Mouse (Mus musculus) B cell, adult 2 months (primary cell): ENCODE measurements around the gene Id3.
"Not testable (repeated sequence)": the region's sequence is repeated elsewhere in the genome, so short reads cannot be mapped to it uniquely, and the experiment has no call there.

ENCODE experiments used
- DNase-seq, 2 experiments: peaks; one replicate each; pipeline ENCODE4 v3.0.0; 2022

Gene Id3

DNA sequence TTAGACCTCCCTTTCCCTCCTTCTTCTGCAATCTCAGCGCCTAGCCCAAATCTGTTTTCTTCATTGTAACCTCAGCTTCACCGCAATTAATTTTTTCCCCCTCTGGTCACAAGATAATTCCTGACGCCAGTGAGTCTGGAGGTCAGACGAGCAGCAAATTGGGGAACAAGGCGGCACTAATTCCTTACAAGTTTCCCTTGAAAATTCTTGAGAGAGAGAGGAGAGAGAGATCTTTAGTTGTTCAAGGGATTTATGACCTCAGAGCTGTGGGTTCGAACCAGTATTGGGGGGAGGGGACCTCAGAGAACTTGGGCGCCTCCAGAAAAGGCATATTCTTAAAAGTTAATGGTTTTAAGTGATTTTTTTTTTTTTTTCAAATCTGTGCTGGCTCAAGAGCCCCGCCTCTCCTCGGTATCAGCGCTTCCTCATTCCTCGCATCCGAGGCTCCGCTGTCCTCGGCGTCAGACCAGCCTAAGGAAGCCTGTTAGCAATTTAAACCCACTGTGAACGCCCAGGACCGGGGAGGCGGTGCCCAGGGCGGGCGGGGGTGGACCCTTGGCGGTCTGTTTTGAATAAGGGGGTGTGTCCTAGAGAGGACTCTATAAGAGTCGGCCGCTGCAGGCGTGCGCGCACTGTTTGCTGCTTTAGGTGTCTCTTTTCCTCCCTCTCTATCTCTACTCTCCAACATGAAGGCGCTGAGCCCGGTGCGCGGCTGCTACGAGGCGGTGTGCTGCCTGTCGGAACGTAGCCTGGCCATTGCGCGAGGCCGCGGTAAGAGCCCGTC, at the start of gene Id3:
Gene Id3, plus strand, starts transcription at position 305 of the 784 bp plus-strand sequence.
- peak; percentile 97 to 98 for DNase-seq

- DNase-seq, result no peak
Measured at GRCm38 (mm10) chr4:136094519-136095219, 48.6 kb upstream of the Id3 start.

- DNase-seq, result no peak
Measured at GRCm38 (mm10) chr4:136095490-136096105, 47.7 kb upstream of the Id3 start.

GRCm38 (mm10) chr4:136096446-136097113, 46.7 kb upstream of the Id3 start:
- no peak for DNase-seq

GRCm38 (mm10) chr4:136098446-136098845, 44.9 kb upstream of the Id3 start:
- no peak for DNase-seq

DNA sequence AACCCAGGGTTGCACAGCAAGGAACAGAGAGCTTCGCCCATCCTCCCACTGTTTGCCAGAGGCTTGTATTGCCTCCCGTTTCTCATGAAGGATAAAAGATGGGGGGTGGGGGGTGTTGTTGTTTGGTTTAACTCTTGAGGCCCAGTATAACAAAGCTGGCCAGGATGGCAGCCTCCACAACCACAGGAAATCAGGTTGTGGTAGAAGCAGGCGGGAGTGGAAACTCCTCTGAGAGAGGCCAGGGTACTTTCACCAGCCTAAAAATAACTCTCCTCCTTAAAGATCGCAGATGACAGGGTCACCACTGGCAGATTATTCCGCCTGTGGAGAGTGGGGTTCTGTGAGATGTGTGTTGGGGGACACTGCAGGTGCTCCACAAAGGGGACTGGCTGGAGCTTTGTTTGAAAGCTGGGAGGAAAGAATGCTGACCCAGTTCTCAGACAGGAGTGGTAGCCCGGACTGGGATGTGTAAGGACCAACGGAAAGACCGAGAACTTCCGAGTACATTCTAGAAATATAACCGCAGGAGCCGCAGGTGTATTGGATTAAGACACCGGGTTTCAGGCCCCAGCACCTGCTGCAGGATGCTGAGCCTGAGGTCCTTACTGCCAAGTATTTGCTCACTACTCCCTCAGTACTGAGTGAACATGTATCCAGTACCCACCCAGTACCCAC, 42.8 kb upstream of the Id3 start:
- DNase-seq, result no peak

DNA sequence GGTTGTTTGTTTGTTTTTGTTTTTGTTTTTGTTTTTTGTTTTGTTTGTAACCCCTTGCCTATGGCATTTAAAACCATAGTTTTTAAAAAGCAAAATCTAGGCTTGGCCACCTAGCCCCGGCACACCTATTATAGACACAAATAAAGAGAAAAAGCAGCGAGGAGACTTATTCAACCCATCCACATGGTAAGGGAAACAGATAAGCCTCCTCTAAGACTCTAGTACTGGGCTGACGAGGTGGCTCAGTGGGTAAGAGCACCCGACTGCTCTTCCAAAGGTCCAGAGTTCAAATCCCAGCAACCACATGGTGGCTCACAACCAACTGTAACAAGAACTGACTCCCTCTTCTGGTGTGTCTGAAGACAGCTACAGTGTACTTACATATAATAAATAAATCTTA, 41.5 kb upstream of the Id3 start:
- DNase-seq, result not testable (repeated sequence)

- no peak for DNase-seq
Measured at GRCm38 (mm10) chr4:136104590-136105337, 38.5 kb upstream of the Id3 start.

DNA sequence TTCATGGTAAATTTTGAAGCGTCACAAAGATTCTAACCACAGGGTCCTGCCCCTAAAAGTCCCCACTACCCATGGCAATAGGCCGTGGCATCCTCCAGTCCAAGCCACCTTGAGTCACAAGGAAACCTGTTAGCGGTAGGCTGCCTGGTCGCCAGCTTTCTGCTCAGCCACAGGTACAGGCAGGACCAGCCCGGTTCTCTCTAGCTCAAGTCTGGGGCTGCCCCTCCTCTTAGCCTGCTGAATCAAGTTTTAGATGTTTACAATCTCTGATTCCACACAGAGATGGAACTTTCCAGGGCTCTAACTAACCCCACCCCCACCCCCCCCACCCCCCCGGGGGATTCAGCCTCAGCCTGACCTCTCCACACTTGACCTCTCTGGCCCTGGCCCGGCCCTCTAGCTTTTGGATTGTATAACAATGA, 36.4 kb upstream of the Id3 start:
- peak; percentile 34 to 38 for DNase-seq

DNA sequence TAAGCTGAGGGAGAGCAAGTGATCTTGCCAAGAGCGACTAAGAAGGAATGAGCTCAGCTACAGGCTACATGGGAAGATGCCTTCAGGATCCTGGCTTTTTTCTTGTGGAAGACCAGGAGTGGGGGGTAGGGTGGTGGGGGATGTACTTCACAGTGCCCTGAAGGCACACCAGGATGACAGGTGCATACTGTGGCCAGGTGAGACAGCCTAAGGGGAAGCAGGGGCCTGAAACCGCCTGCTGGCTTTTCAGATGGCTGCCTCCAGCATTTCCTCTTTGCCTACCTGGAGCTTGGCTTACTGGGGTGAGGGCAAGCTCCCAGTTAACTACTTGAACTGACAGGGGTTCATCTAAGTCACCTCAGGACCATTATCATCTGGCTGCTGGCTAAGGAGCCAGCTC, 34.1 kb upstream of the Id3 start:
- DNase-seq, result no peak

- no peak for DNase-seq
Measured at GRCm38 (mm10) chr4:136109941-136110900, 33.1 kb upstream of the Id3 start.

DNA sequence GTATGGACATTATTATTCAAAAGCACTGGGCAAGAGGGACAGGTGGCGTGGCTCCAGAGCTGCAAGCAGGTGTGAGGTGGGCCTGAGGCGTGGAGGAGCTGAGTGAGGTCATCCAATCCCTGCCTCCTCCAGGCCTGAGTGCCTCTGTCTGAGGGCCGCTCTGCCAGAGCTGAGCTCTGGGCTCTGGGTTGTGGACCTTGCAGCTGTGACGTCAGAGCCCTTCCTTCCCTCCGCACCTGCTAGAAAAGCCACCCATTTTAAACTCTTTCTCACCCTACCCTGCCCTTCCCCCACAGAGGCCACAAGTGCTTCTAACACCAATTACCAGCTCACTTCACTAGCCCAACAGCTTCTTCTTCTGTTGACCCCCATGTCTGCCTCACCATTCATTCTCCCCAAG, 31.0 kb upstream of the Id3 start:
- peak; percentile 41 to 47 for DNase-seq

- DNase-seq, result no peak
Measured at GRCm38 (mm10) chr4:136114747-136115146, 28.6 kb upstream of the Id3 start.

- no peak for DNase-seq
Measured at GRCm38 (mm10) chr4:136117022-136117421, 26.3 kb upstream of the Id3 start.

GRCm38 (mm10) chr4:136120041-136120440, 23.3 kb upstream of the Id3 start:
- no peak for DNase-seq

- no peak for DNase-seq
Measured at GRCm38 (mm10) chr4:136121158-136121557, 22.1 kb upstream of the Id3 start.

GRCm38 (mm10) chr4:136121844-136122468, 21.3 kb upstream of the Id3 start:
- DNase-seq, result no peak

- peak in 1 of 2 experiments; percentile 39 for DNase-seq
Measured at GRCm38 (mm10) chr4:136123111-136123791, 20.0 kb upstream of the Id3 start.

DNA sequence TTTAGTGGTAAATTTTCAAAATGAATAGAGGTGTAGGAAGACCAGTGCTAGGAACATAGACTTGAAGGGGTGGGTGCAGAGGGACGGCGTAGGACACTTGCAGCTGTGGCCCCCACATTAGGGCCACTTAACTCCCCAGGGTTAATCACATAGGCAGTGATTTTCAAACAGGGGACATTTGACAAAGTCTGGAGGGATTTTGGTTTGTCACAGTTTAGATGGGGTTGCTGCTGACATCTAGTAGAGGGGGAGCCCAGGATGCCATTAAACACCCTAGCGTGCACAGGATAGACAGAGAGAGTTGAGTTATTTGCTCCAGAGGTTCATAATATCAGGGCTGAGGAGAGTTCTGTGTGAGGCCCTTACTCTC, 19.5 kb upstream of the Id3 start:
- DNase-seq, result no peak

GRCm38 (mm10) chr4:136124581-136124980, 18.7 kb upstream of the Id3 start:
- DNase-seq, result no peak
